Mouse (Mus musculus): Measurements from ENCODE around the gene Stat1.

The Stat1 gene

GRCm38 (mm10) chr1:52102795-52103194, 16.4 kb upstream of the Stat1 start:
- TF ChIP-seq CTCF (conservative IDR thresholded peaks at IDR 0.05; ENCODE audit: low read length): no peak
- no peak for TF ChIP-seq POU5F1 (IDR thresholded peaks at IDR 0.05; ENCODE audit: borderline replicate concordance, low read length)
- no peak for TF ChIP-seq NANOG (IDR thresholded peaks at IDR 0.05; ENCODE audit: borderline replicate concordance, low read length)
- peaks cover 4% of the 10 kb centered on the region; the same call in 1 of the 2 replicates for H3K36me3 ChIP-seq (ENCODE audit: insufficient read depth, low read length)
- no peaks in the 10 kb centered on the region for H3K9me3 ChIP-seq (ENCODE audit: low read length)
- no peaks in the 10 kb centered on the region for H3K27me3 ChIP-seq (ENCODE audit: insufficient read depth, low read length)
- H3K4me1 ChIP-seq (replicated peaks; ENCODE audit: low read depth, low read length): no peaks in the 10 kb centered on the region
- H3K4me3 ChIP-seq (replicated peaks; ENCODE audit: low read length): no peak overlapping the region

DNA sequence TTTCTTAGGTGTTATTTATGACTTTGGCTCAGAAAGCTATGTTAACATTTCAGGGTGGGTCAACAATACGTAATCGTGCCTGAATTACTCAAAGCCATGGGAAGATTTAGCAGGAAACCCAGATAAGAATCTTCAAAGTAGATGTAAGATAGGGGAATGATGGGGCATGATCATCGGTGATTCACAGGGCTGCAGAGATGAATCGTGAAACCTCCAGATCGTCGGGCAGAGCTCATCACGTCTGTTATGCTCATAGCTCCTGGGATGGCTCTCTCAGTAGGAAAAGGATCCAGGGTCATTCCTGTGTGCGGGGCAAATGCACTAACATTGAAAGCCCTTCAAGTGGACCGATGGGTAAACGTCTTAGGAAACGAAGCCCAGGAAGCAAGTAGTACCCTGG, 12.0 kb upstream of the Stat1 start:
- no peaks in the 10 kb centered on the region for H3K4me1 ChIP-seq (replicated peaks; ENCODE audit: low read depth, low read length)
- H3K4me3 ChIP-seq (replicated peaks; ENCODE audit: low read length): no peak overlapping the region
- peaks cover 4% of the 10 kb centered on the region; the same call in 1 of the 2 replicates for H3K36me3 ChIP-seq (ENCODE audit: insufficient read depth, low read length)
- H3K27me3 ChIP-seq (ENCODE audit: insufficient read depth, low read length): no peaks in the 10 kb centered on the region
- no peak for TF ChIP-seq CTCF (conservative IDR thresholded peaks at IDR 0.05; ENCODE audit: low read length)
- no peaks in the 10 kb centered on the region for H3K9me3 ChIP-seq (ENCODE audit: low read length)

DNA sequence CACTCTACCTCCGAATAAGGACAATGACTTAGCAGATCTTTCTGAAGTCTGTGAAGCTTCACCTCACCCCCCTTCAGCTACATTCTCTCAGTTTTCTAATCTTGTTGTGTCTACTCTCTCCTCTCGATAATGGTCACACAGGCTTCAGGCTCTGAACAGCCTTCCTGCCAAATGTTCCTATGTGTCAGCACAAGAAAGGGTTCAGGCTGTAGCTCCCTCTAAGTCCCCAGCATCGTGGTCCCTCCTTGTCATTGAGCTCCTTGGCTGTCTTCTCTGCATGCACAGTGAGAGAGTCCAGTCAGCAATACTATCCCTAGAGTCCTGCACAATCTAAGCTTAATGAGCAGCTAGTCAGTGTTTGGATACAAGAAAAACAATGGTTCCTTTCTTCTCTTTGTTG, 8.0 kb upstream of the Stat1 start:
- Histone ChIP-seq H3K36me3 (ENCODE audit: insufficient read depth, low read length) (no peaks in the 10 kb centered on the region), H3K4me3 (replicated peaks; ENCODE audit: low read length) (no peak overlapping the region), H3K4me1 (replicated peaks; ENCODE audit: low read depth, low read length) (peaks cover 9% of the 10 kb centered on the region), H3K9me3 (ENCODE audit: low read length) (no peaks in the 10 kb centered on the region), H3K27me3 (ENCODE audit: insufficient read depth, low read length) (peaks cover 2% of the 10 kb centered on the region; the same call in 1 of the 2 replicates)
- TF ChIP-seq CTCF (conservative IDR thresholded peaks at IDR 0.05; ENCODE audit: low read length) (no peak), NANOG (IDR thresholded peaks at IDR 0.05; ENCODE audit: borderline replicate concordance, low read length) (no peak), POU5F1 (IDR thresholded peaks at IDR 0.05; ENCODE audit: borderline replicate concordance, low read length) (no peak)

- TF ChIP-seq NANOG (IDR thresholded peaks at IDR 0.05; ENCODE audit: borderline replicate concordance, low read length) (no peak), CTCF (conservative IDR thresholded peaks at IDR 0.05; ENCODE audit: low read length) (no peak), POU5F1 (IDR thresholded peaks at IDR 0.05; ENCODE audit: borderline replicate concordance, low read length) (no peak)
- H3K36me3 ChIP-seq (ENCODE audit: insufficient read depth, low read length): no peaks in the 10 kb centered on the region
- H3K27me3 ChIP-seq (ENCODE audit: insufficient read depth, low read length): peaks cover 6% of the 10 kb centered on the region
These were observed 6.9 kb upstream of the Stat1 start for GRCm38 (mm10) chr1:52112301-52112700.

DNA sequence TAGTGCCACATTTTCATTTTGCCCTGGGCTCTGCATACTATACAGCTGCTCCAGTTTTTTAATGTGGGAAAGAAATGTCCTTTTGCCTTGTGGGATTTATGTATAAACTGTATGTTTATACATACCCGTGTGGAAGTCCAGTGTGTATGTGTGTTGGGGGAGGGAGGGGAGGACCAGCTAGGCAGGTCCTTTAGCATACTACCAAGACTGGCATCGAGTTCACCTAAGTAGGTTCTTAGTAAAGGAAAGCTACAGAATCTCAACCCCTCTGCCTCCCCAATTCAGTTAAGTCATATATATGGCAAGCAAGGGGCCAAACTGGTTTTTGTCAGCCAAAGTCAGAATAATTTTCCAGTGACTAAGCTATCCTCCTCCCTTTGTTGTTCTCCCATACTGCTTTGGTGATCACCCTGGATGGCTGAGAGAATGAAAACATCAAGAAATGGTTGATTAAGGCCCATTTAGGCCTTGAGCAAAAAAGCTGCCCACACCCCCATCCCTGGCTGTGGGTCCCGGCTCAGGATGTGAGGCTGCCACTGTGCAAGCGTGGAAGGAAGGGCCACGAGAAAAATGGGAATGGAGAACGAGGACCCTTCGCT, 6.1 kb upstream of the Stat1 start:
- H3K4me1 ChIP-seq (replicated peaks; ENCODE audit: low read depth, low read length): peaks cover 9% of the 10 kb centered on the region
- H3K4me3 ChIP-seq (replicated peaks; ENCODE audit: low read length): peak overlapping the region; percentile 65
- no peak for TF ChIP-seq NANOG (IDR thresholded peaks at IDR 0.05; ENCODE audit: borderline replicate concordance, low read length)
- no peak for TF ChIP-seq CTCF (conservative IDR thresholded peaks at IDR 0.05; ENCODE audit: low read length)
- TF ChIP-seq POU5F1 (IDR thresholded peaks at IDR 0.05; ENCODE audit: borderline replicate concordance, low read length): no peak
- no peaks in the 10 kb centered on the region for H3K36me3 ChIP-seq (ENCODE audit: insufficient read depth, low read length)
- peaks cover 6% of the 10 kb centered on the region for H3K27me3 ChIP-seq (ENCODE audit: insufficient read depth, low read length)
- no peaks in the 10 kb centered on the region for H3K9me3 ChIP-seq (ENCODE audit: low read length)

More at GRCm38 (mm10) chr1:52112301-52112700, 6.9 kb upstream of the Stat1 start:
- H3K9me3 ChIP-seq (ENCODE audit: low read length): no peaks in the 10 kb centered on the region
- peaks cover 9% of the 10 kb centered on the region for H3K4me1 ChIP-seq (replicated peaks; ENCODE audit: low read depth, low read length)
- H3K4me3 ChIP-seq (replicated peaks; ENCODE audit: low read length): no peak overlapping the region

GRCm38 (mm10) chr1:52113666-52114069, 5.6 kb upstream of the Stat1 start:
- H3K9me3 ChIP-seq (ENCODE audit: low read length): no peaks in the 10 kb centered on the region
- H3K27me3 ChIP-seq (ENCODE audit: insufficient read depth, low read length): peaks cover 6% of the 10 kb centered on the region
- TF ChIP-seq CTCF (conservative IDR thresholded peaks at IDR 0.05; ENCODE audit: low read length) (peak; percentile 56), POU5F1 (IDR thresholded peaks at IDR 0.05; ENCODE audit: borderline replicate concordance, low read length) (no peak)
- H3K36me3 ChIP-seq (ENCODE audit: insufficient read depth, low read length): no peaks in the 10 kb centered on the region
- H3K4me3 ChIP-seq (replicated peaks; ENCODE audit: low read length): peak overlapping the region; percentile 65
- peaks cover 14% of the 10 kb centered on the region for H3K4me1 ChIP-seq (replicated peaks; ENCODE audit: low read depth, low read length)

GRCm38 (mm10) chr1:52116441-52116840, 2.8 kb upstream of the Stat1 start:
- TF ChIP-seq POU5F1 (IDR thresholded peaks at IDR 0.05; ENCODE audit: borderline replicate concordance, low read length) (no peak), CTCF (conservative IDR thresholded peaks at IDR 0.05; ENCODE audit: low read length) (no peak), NANOG (IDR thresholded peaks at IDR 0.05; ENCODE audit: borderline replicate concordance, low read length) (no peak)
- Histone ChIP-seq H3K27me3 (ENCODE audit: insufficient read depth, low read length) (peaks cover 18% of the 10 kb centered on the region), H3K4me1 (replicated peaks; ENCODE audit: low read depth, low read length) (peaks cover 31% of the 10 kb centered on the region), H3K36me3 (ENCODE audit: insufficient read depth, low read length) (no peaks in the 10 kb centered on the region), H3K9me3 (ENCODE audit: low read length) (no peaks in the 10 kb centered on the region), H3K4me3 (replicated peaks; ENCODE audit: low read length) (no peak overlapping the region)

- H3K36me3 ChIP-seq (ENCODE audit: insufficient read depth, low read length): peaks cover 4% of the 10 kb centered on the region
- peaks cover 31% of the 10 kb centered on the region for H3K4me1 ChIP-seq (replicated peaks; ENCODE audit: low read depth, low read length)
These were observed 1.5 kb upstream of the Stat1 start for GRCm38 (mm10) chr1:52117777-52118176.

DNA sequence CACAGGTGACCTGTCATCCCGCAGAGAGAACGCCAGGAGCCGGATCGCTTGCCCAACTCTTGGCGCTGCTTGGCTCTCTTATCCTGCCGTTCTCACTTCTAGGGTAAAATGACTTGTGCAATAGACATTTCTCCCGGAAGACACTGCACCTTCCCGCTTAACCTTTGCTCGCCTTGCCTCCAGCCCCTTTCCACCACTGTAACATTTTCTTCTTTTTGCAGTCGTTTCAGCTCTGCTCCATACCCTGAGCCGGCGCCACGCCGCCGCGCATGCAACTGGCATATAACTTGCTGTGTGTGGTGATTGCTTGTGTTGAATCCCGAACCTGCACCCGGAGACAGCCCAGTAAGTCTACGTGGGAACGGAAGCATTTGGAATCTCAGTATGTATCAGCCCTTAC, 451 bp downstream of the Stat1 start:
- peaks cover 18% of the 10 kb centered on the region for H3K27me3 ChIP-seq (ENCODE audit: insufficient read depth, low read length)
- peaks cover 23% of the 10 kb centered on the region for H3K4me1 ChIP-seq (replicated peaks; ENCODE audit: low read depth, low read length)
- H3K36me3 ChIP-seq (ENCODE audit: insufficient read depth, low read length): peaks cover 14% of the 10 kb centered on the region
- TF ChIP-seq CTCF (conservative IDR thresholded peaks at IDR 0.05; ENCODE audit: low read length) (no peak), POU5F1 (IDR thresholded peaks at IDR 0.05; ENCODE audit: borderline replicate concordance, low read length) (no peak), NANOG (IDR thresholded peaks at IDR 0.05; ENCODE audit: borderline replicate concordance, low read length) (no peak)
- no peaks in the 10 kb centered on the region for H3K9me3 ChIP-seq (ENCODE audit: low read length)
- H3K4me3 ChIP-seq (replicated peaks; ENCODE audit: low read length): peak overlapping the region; percentile 94

More at GRCm38 (mm10) chr1:52117777-52118176, 1.5 kb upstream of the Stat1 start:
- no peak for TF ChIP-seq NANOG (IDR thresholded peaks at IDR 0.05; ENCODE audit: borderline replicate concordance, low read length)
- no peak for TF ChIP-seq POU5F1 (IDR thresholded peaks at IDR 0.05; ENCODE audit: borderline replicate concordance, low read length)
- TF ChIP-seq CTCF (conservative IDR thresholded peaks at IDR 0.05; ENCODE audit: low read length): no peak
- Histone ChIP-seq H3K27me3 (ENCODE audit: insufficient read depth, low read length) (peaks cover 18% of the 10 kb centered on the region), H3K9me3 (ENCODE audit: low read length) (no peaks in the 10 kb centered on the region), H3K4me3 (replicated peaks; ENCODE audit: low read length) (no peak overlapping the region)
